Mouse (Mus musculus) E14TG2a.4 (cell line): ENCODE results near the gene Rbms3.

Experiments used
- CTCF ChIP-seq: conservative IDR thresholded peaks from 2 replicates; pipeline ENCODE4 v1.5.1; 2014; ENCODE audit warnings: low read length
- POU5F1 ChIP-seq: IDR thresholded peaks from 2 replicates; pipeline ENCODE4 v1.6.1; 2014; ENCODE audit warnings: low read length, borderline replicate concordance

DNA sequence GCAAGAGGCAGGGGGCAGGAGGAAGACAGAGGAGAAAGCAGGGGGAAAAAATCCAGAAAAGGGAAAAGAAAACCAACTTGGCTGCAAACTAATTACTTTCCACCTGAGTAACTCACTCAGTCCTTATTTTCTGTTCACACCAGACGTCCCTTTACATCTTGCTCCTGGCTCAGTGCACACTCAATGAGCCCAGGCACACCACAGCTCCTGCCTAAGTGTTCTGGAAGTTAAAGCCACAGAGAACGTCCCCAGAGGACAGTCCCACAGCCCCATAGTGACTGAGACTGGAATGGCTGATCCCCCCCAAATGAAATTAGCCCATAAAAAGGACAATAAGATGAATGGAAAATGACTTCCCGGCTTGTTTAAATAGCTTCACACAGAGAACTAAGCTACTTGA, 265.1 kb downstream of the Rbms3 start:
- TF ChIP-seq CTCF (no peak), POU5F1 (no peak)
